Mouse (Mus musculus): Measurements from ENCODE around the gene Hmgcs2.

Gene Hmgcs2

DNA sequence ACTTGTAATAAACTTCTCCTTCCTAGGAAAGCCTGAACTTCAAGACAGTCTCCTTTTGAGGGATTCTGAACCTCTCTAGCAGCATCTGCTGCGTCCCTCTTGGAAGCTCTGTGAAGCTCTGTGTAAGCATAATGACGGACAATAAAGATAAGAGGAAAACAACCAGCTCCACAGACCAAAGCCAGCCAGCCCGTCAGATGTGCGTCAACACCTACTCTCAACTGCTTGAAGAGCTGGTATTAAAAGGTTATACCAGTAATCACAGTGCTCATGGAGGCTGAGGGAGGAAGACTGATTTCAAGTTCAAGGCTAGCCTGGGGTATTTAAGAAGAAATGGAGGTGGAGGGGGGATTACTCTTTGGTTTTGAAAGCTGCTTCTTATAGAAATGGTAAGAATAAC is 553 bp upstream of the Hmgcs2 start:
- in situ Hi-C loops (cut with MboI, MseI) = no loop called here

- in situ Hi-C loops (cut with MboI, MseI) = no loop called here
Observed at GRCm38 (mm10) chr3:98280933-98281678, 871 bp downstream of the Hmgcs2 start.

GRCm38 (mm10) chr3:98282422-98282821 is 2.2 kb downstream of the Hmgcs2 start:
- in situ Hi-C loops (cut with MboI, MseI) = no loop called here

DNA sequence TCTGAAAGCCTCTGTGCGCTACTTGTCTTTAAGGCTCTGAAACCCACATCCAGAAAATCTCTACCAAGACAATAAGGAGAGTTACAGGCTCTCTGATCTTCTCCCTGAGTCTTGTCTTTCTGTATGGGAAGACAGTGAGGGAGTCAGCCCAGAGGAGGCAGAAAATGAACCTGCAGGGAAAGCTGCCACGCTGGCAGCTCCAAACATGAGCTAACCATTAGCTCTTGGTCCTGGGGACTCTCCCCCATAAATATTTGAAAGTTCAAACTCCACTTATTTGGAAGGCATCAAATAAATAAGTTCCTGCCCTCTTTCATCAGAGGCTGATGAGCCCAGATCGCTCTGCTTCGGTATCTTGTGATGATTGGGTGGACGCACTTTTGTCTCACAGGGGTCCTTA is 3.0 kb downstream of the Hmgcs2 start:
- in situ Hi-C loops (cut with MboI, MseI) = no loop called here

- in situ Hi-C loops (cut with MboI, MseI) = no loop called here
Observed at GRCm38 (mm10) chr3:98291044-98291443, 10.8 kb downstream of the Hmgcs2 start.

DNA sequence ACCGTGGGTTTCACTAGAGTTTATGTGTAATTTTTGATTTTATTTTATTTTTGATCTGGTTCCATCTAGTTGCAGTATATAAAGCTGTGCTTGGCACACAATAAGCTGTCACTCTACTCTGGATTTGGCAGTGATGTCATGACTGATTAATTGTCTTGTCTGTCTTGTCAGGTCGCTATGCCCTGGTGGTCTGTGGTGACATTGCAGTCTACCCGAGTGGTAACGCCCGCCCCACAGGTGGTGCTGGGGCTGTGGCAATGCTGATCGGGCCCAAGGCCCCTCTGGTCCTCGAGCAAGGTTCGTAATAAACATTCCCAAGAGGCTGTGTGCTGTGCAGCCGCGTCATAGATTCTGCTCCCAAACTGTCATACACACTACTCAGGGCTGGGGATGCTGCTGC is 15.7 kb downstream of the Hmgcs2 start:
- in situ Hi-C loops (cut with MboI, MseI) = no loop called here

DNA sequence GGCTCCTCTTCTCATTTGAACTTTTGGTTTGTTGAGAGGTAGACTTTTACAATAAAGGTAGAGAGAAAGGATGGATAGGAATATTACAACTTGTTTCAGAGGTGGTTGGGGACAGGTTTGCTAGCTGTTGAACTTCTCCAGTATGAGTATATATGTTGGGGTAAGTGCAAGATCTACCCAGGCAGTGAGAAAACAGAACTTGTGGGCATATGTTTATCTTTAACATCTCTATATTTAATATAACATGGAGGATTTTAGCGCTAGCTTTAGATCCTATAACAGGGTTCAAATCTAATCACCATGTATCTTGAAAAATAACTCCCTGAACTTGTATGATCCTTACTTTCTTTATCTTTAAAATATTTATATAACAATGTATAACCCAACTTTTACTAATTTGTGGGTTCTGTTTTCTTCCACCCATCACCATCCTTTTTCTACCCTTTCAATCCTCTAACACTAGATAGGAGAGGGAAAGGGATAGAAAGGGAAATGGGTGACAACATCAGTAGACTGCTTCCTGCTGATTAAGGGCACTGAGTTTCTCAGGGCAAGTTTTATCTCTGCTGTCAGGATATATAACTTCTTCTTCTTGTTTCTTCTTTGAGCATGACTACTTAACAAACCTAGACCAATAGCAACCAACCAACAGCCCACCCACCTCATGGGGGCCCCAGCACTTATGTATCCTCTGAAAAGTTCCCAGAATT is 19.3 kb downstream of the Hmgcs2 start:
- in situ Hi-C loops (cut with MboI, MseI) = no loop called here

GRCm38 (mm10) chr3:98300266-98300665 is 20.0 kb downstream of the Hmgcs2 start:
- in situ Hi-C loops (cut with MboI, MseI) = no loop called here

GRCm38 (mm10) chr3:98301761-98302160 is 21.5 kb downstream of the Hmgcs2 start:
- in situ Hi-C loops (cut with MboI, MseI) = no loop called here

- in situ Hi-C loops (cut with MboI, MseI) = no loop called here
Observed at GRCm38 (mm10) chr3:98308606-98309005, 28.4 kb downstream of the Hmgcs2 start.

- in situ Hi-C loops (cut with MboI, MseI) = no loop called here
Observed at GRCm38 (mm10) chr3:98310456-98310855, 30.2 kb downstream of the Hmgcs2 start.

- in situ Hi-C loops (cut with MboI, MseI) = no loop called here
Observed at GRCm38 (mm10) chr3:98312867-98313266, 32.6 kb downstream of the Hmgcs2 start.

DNA sequence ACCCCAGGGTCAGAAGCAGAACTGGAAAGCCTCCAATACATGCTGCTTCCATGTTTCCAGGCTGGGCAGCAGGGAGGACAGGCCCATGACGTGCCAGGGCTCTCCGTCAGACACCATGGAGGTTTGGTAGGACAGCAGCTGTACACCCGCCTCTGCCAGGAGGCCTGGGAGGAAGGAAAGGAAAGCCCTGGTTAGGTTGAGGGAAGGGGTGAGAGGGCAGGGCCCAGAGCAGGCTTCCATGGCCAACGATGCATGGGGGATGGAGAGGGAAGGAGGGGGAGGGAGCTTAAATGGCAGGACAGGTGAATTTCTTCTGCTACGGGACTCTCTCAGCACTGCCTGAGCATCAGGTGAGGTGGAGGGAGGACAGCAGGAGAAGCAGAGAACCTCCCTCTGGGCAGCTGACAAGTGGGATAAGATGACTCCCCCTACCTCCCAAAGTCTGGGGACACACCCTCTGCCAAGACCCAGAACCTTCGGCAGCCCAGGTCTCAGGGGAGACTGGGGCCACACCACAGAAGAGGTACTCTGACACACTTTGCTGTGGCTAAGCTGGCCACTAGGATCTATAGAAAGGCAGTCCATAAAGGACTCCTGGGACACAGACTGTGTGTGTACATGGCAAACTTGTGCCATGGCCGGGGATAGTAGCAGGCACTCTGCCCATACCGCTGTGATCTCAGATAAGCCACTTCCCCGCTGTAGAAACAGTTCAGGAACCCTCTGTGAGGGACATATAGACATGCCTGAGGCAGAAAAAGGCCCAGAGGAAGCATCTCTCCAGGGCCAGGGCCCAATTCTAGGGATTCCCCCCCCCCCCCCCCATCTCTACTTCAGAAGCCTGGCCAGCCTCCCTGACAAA is 33.3 kb downstream of the Hmgcs2 start:
- in situ Hi-C loops (cut with MboI, MseI) = no loop called here

- in situ Hi-C loops (cut with MboI, MseI) = no loop called here
Observed at GRCm38 (mm10) chr3:98315181-98315580, 34.9 kb downstream of the Hmgcs2 start.

GRCm38 (mm10) chr3:98317143-98317542 is 36.9 kb downstream of the Hmgcs2 start:
- in situ Hi-C loops (cut with MboI, MseI) = no loop called here

GRCm38 (mm10) chr3:98319190-98319589 is 39.0 kb downstream of the Hmgcs2 start:
- in situ Hi-C loops (cut with MboI, MseI) = no loop called here

- in situ Hi-C loops (cut with MboI, MseI) = no loop called here
Observed at GRCm38 (mm10) chr3:98322209-98322608, 42.0 kb downstream of the Hmgcs2 start.

GRCm38 (mm10) chr3:98324235-98324634 is 44.0 kb downstream of the Hmgcs2 start:
- in situ Hi-C loops (cut with MboI, MseI) = no loop called here

DNA sequence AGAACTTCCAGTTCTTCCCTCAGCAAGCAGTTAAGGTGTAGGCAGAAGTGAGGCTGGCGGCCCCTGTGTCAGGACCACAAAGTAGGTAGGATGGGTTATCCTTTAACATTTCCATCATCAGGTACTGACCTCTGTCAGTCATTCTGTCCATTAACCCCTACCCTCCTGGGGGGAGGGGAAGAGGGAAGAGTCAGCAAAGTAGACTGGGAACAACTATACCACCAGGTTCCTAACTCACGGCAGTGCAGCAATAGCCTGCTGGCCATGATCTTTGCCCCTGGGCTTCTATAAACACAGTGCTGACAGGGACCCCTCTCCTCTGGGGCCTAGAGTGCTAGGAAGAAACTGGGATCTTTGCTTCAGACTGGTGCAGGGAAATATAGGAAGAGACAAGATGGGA is 53.8 kb downstream of the Hmgcs2 start:
- in situ Hi-C loops (cut with MboI, MseI) = loop anchor here (5.0 to 10.0 kb wide), 4 partner anchors 317 to 1831 kb away; partner anchors contain the start of genes Gdap2, Wars2 and Wdr3

DNA sequence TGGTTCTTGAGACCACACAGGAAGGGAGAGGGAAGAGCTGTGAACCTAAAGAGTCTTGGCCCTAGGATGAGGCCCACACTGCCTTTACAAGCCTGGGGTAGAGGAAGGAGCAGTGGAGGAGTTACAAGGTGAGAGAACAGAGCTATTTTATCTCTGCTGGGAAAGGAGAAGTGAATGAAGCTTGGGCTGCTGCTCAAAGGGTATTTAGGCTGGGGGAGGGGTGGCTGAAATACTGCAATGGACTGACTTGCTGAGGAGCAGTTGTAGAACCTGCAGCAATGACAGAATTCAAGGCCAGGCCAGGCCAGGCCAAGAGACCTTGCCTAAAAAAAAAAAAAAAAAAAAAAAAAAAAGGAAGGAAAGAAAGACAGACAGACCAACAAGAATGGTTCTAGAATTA is 55.1 kb downstream of the Hmgcs2 start:
- in situ Hi-C loops (cut with MboI, MseI) = loop anchor here (10.0 kb wide), 3 partner anchors 411 to 1829 kb away; partner anchors contain the start of genes Gdap2, Wars2 and Wdr3

GRCm38 (mm10) chr3:98335886-98336285 is 55.7 kb downstream of the Hmgcs2 start:
- in situ Hi-C loops (cut with MboI, MseI) = loop anchor here (10.0 kb wide), 3 partner anchors 411 to 1829 kb away; partner anchors contain the start of genes Gdap2, Wars2 and Wdr3

Measured in regulatory T cell (primary cell).